Mouse (Mus musculus) retina, postnatal 1 day (tissue): ENCODE measurements at regions not wholly inside any gene's neighbourhood (a gene's known extent, or its start where the extent isn't known, plus 50 kb on each side); places are given as distances from the start of the nearest gene placed in this dataset.

Source experiments
- DNase-seq: peaks from one replicate; pipeline ENCODE4 v3.0.0-alpha.2; 2012

GRCm38 (mm10) chr13:60364778-60365672 lies 187.9 kb upstream of the Gas1 start:
- DNase-seq = peak; percentile 16

DNA sequence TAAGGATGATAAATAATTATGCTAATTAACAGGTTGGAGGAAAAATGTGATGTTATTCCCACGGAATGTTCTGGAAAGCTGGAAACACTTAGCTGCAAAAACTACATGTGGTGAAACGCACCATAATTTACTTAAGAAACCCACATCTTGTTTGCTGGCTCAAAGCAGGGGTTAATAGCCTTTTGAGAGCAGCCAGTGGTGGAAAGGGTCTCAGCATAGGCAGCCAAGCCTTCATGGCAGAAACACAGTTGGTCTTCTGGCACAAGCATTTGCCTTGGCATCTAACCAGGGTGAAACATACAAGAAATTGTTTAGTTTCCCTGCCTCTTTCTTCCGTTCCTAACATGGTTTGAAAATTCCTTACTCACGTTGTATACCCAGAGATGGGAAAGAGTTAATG lies 192.1 kb upstream of the Gas1 start:
- DNase-seq = no peak

DNA sequence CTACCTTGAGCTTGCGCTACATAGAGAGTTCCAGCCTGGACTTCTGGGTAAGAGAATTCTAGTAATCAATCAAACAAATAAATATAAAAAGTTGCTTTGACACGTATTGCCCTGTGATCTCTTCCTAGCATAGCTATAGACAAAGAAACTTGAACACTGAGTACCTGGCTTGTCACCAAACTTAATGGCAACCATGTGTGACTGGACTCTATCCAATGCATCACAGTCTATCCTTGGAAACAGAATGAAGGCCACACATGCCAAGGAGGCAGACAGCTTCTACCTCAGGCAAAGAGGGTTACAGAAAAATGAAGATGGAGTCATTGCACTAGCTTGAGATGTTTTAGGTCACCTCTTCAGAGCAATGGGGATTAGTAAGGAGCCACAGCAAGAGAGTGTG lies 194.5 kb upstream of the Gas1 start:
- DNase-seq = no peak

DNA sequence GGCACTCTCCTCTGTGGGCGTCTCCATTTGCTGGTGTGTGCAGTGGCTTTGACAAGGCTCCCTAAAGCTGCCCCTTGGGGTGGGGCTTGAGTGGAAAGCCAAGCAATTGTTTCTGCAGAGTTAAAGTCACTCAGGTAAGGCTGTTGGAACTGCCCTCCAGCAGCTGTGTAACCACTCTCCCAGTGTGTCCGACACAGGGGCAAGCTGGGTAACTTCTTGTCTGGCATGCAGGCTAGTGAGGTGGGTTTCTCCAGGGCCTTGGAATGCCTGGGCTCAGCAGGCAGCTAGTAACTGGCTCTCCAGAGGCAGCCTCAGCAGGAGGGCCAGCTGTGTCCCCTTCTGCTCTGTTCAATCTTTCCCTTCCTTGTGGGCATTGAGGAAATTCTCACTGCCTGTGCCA lies 199.5 kb upstream of the Gas1 start:
- DNase-seq = no peak

DNA sequence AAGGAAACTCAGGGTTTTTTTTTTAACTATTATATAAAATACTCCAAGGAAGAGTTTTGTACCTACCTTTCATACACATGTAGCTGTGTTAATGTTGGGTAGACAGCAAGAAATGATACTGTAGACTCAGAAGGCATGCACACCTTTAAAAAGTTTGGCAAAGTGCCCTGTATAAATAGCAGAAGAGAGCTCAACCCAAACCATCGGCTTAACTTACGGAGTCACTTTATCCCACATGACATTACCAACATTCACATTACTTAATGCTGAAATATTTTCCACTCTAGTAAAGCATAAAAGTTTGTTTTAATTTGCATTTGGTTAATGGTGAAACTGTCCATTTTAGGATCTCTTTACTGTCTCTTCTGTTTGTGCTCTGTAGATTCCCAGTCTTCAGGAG lies 205.7 kb upstream of the Gas1 start:
- no peak for DNase-seq

DNA sequence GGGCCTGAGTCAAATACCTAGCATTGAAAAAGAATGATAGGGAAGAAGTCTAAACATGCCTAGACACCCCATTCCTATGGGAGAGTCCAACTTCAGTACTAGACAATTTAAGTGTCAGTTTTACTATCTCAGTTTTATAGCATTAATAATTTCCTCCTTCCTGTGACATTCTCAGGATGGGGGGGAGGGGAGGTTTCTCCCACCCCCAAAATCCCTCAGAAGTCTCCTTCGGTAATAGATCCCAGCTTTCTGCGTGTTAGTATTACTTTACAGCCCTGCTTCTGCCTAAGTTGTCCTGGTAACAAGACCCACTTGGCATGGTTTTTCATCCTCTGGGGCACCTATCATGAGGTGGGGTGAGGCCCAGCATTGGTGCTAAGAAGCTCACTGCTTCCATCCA lies 202.9 kb upstream of the Dapk1 start:
- DNase-seq = no peak

DNA sequence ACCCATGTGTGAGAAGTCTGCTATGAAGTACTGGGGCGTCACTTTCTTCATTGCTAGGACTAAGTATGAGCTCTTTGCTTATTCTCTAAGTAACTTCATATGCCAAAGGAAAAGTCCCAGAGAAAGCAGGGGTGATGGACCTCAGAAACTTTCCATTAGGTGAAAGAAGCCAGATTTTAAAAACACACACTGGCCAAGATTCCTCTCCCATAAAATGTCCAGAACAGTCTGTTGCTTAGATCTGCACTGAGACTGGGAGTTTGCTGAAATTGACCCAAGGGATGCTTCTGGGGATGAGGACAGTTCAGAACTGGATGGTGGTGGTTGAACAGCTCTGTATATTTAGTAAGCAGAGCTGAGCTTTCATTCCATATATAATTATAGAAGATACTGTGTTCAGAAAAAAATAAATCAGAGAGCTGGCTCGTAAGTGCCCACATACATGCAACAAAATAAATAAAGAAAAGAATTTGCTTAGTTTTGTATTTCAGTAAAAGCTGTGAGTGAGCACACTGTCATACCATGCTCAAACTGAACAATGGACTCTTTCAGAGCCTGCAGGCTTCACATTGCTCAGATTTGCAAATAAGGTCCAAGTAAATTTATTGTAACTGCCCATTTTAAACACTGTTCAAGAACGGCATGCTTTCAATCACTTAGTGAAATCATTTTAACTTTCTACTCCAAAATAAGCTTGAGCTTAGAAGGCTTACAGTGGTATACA lies 200.8 kb upstream of the Dapk1 start:
- DNase-seq = no peak

- no peak for DNase-seq
These were observed 198.3 kb upstream of the Dapk1 start for GRCm38 (mm10) chr13:60403471-60403870.

- DNase-seq = no peak
These were observed 194.4 kb upstream of the Dapk1 start for GRCm38 (mm10) chr13:60407344-60407743.

GRCm38 (mm10) chr13:60409706-60410502 lies 191.8 kb upstream of the Dapk1 start:
- DNase-seq = no peak

DNA sequence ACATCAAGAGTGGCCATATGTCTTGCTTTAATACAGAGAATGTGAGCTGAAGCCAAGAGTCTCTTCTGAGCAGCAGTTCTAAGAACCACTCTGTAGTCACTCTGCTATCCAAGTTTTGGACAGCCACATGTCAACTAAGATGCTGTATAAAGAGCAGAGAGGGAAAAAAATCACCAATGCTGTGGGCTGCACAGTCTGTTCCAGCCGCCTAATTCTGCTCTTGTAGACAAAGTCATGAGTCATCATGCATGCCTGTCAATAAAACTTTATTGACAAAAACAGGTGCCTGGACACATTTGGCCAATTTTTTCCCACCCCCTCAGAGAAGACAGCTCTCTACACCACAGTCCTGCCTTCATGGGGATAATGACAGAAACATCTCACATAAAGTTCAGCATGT lies 185.7 kb upstream of the Dapk1 start:
- DNase-seq = no peak

DNA sequence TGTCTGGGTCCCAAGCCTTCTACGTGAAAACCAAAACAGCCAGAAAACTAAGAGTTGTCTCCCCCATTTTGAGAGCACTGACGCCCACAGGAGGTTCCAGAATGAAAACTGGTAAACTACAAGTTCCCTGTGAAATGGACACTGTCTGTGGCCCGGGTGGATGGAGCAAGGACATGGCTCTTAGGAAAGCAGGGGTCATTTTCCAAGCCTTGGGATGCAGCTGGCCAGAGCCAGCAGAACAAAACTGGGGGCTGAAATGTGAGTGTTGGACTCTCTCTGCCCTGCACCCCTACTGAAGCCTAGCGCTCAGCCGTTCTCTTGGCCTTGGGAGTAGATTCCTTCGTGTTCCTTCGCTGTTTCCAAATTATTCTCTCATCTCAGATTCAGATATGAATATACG lies 184.7 kb upstream of the Dapk1 start:
- DNase-seq = no peak

DNA sequence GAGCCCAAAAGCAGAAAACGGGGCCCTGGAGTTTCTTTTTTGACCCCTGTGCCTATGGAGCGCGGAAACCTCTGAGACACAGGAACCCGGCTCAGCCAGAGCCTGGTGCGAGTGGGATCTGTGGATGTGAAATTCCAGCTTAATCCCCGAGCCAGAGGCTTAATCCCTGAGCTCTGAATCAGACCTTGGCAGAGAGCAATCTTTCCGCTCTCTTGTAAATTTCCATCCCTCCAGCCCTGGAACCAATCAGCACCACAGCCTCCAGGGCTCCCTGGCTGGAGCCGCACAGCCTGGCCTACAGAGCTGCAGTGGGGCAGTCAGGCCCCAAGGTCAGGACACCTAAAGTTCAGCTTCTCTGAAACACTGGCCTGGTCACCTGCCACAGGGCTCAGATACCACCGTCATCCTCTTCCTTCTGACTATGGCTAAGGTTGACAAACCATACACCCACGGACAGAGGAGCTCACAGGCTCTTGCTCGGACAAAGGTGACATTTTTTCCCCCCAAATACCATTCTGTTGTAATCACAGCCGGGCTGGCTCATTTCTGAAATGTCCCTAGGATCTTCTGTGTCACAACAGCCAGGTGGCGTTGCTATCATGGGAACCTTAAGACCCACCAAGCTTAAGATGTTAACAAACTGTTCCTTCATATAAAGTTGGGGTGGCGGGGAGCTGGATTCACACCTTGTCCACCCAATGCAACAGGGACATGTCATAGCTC lies 184.2 kb upstream of the Dapk1 start:
- no peak for DNase-seq

DNA sequence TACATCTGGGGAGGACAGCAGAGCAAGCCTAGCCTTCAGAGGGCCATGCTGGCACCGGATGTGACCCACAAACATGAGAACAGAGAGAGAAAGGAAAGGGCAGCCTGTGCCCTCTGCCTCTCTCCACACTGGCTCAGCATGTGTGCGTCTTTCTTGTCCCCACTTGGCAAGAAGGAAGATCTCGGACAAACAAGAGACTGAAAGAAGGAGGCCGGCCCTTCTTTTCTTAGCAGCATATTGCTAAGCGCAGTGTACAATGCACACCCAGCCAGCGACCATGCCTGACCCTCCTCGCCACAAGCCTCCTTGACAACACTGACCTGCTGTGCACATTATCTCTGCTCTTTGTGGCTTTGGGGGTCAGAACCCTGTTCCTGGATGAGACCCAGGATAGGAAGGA lies 181.4 kb upstream of the Dapk1 start:
- DNase-seq = no peak

GRCm38 (mm10) chr13:60420842-60421696 lies 180.7 kb upstream of the Dapk1 start:
- DNase-seq = no peak

GRCm38 (mm10) chr13:60424267-60424666 lies 177.5 kb upstream of the Dapk1 start:
- DNase-seq = peak; percentile 17

- DNase-seq = peak; percentile 59
These were observed 176.6 kb upstream of the Dapk1 start for GRCm38 (mm10) chr13:60425140-60425539.

GRCm38 (mm10) chr13:60425556-60425955 lies 176.2 kb upstream of the Dapk1 start:
- no peak for DNase-seq

DNA sequence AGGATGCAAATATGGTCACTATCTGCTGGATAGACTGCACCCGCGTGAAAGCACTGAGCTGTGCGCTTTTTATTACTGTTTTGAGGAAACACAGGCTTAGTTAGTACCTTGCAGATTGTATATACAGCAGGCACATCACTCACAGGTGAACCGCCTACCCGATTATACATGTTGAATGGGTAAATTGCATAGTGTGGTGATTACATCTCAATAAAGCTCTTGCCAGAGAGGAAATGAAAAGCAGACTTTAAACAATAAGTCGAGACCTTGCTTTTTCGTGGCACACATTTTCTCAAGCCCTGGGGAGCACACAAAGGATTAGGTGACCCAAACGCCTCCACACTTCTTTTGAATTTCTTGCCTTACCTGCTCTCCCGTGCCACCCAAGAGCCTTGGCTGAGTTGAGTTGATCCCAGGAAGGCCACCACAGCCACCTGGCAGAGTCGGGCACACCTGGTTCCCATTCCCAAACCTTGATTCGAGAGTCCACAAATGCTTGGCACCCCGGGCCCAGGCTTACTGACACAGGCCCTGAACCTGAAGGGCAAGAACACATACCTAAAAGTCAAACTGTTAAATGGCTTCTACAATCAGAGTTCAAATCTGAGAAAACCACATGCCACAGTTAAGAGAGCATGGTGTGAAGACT lies 175.4 kb upstream of the Dapk1 start:
- no peak for DNase-seq

DNA sequence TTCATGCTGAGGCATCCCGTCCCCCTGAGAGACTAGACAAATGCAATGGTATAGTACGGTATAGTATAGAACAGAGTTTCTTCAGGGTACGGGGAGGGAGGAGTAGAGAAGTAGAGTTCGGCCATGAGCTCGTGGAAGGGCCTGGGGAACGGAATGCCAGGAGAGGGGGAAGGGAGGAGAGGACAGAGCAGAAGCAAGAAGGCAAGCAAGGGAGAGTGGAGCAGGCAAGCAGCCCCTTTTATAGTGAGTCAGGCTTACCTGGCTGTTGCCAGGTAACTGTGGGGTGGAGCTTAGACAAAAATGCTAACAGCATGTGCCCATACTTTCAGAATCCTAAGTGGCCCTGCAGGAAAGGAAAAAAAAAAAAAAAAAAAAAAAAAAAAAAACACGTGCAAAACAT lies 174.7 kb upstream of the Dapk1 start:
- no peak for DNase-seq

DNA sequence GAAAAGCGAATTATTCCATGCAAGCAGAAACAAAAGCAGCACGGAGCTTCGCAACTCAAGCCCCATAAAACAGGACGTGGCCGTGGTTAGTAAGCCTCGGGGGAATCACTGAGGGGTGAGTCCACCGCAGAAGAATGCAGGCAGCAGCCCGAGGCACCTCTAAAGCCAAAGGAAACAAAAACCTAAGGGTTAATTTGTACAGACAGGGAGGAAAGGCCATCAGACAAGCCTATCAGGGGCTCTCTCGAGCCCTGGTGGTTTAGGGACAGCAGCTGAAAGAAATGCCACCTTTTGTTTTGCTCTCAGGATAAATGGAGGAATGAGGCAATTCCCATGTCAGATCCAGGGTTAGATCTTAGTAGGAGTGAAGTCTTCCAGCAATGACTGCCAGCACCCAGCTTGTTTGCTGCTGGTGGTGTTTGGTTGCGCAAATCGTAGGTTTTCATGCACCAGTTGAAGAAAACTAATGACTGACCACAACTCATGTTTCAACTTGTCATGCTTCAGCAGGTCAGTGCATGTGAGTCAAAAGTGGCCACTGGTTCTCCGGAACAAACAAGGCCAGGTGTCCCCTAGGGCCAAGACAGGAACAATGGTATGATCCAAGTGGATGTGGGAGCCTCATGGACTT lies 173.9 kb upstream of the Dapk1 start:
- DNase-seq = peak; percentile 36
